Mouse (Mus musculus): ENCODE data around the gene Aym1. TPM values are rescaled to one million over a fixed set of nuclear protein-coding genes. Genes with fewer than 3 reads are reported as not detected.
"Not testable (repeated sequence)": the region's sequence is repeated elsewhere in the genome, so short reads cannot be mapped to it uniquely, and the experiment has no call there.

Aym1 gene
- total RNA-seq (2021), result not detected
- long read RNA-seq, experiment 1, result 0 reads
- long read RNA-seq, experiment 2, result 0 reads

DNA sequence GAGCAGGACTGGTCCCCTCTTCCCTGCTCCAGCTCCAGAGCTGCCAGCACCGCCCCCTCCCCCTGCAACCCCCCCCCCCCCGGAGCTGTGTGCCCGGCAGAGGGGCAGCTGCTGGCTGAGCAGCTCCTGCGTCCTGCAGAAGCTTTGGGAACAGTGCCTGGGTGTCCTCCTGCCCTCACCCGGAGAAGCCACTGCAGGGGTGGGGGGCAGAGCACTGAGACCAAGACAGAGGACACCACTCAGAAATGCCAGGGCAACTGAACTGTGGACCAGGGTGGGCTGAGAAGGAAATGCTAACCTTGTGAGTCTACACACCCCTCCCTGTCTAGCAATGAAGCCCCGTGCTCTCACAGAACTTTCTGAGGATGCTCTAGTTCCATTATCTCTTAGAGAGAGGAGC lies at the start of gene Aym1:
TSS of gene Aym1 (plus strand) at position 109 of the 400 bp plus-strand sequence.
- DNase-seq, result no peak

DNA sequence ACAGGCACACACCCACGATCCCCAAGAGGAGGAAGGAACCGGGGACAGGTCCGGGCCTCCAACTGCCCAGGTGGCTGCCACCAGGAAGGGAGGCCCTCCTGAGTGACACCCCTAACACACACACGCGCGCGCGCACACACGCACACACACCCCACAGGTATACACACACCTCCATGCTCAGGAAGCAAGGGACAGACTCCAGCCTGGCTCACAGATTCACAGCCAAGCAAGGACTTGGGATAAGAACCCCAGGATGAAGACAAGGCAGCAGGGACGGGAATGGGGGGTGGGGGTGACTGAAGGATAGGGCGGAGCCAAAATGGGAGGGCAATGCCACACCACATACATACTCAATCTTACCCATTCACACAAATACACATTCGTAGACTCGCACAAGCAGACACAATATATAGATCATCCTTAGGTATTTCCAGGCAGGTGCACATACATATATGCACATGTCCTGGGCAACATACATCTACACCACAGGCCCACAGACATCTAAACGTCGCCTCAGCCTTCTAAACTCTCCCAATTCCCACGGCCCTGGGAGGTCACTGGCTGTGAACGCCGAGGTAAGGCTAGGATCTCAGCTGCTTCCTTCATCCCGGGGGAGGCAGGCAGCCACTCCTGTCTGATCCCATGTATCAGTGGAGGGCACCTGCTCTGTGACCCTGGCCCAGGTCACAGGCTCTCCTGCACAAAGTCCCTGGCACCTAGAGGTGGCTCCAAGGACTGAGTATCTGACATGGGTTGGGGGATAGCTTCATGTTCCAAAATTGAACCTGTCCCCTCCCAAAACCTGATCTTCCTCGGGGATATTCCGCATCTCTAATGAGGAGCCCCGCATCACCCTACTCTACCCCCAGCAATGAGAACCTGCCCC lies 47.4 kb upstream of the Aym1 start:
- DNase-seq, result no peak

DNA sequence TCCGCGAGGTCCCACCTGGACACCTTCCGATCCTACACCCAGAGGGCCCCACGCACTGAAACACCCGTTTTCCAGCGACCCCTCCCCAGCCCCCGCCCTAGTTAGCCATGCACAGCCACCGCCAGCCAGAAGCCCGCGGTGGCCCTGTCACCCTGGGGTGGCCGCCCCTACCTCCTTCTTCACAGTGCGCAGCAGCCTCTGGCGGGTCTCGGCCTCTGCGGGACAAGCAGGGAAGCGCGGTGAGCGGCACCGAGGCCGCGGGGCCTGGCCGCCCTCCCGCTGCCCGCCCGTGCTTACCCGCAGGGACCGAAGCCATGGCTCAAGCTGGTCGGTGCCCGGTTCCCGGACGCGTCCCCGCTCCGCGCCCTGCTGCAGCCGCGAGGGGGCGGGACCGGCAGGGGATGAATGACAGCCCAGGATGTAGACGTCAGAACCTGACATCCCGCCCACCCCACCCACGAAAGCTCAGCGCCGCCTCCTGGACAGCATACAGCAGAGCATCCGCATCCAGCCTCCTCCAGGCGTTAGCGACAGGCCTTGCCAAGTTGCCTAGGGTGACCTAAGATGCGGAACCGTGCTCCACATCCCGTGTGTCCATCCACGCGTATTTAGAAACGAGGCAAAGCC lies 46.6 kb upstream of the Aym1 start, which contains the start of gene Sgsm1:
TSS of gene Sgsm1 (minus strand) at position 410 of the 627 bp plus-strand sequence.
- peak; percentile 72 for DNase-seq

DNA sequence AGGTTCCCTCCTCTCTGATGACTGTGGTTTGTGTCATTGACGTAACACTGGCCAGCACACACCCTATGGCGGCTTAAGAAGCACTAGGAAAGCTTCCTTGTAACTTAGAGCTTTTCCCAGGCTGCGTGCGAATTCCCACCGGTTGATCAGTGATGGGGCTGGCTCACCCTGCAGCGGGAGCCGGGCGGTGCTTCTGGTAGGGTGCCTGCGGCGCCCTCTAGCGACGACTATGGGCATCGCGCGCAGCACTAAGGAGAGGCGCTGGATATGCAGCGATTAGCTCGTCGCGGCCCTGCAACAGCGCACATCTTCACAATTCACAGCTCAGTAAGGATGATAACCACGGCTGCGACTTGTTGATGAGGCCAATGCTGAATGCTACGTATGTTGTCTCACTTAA lies 43.1 kb upstream of the Aym1 start:
- peak; percentile 82 for DNase-seq

GRCm38 (mm10) chr5:113323784-113324638 lies 33.1 kb upstream of the Aym1 start:
- peak; percentile 62 for DNase-seq

GRCm38 (mm10) chr5:113329463-113329862 lies 27.6 kb upstream of the Aym1 start:
- no peak for DNase-seq

DNA sequence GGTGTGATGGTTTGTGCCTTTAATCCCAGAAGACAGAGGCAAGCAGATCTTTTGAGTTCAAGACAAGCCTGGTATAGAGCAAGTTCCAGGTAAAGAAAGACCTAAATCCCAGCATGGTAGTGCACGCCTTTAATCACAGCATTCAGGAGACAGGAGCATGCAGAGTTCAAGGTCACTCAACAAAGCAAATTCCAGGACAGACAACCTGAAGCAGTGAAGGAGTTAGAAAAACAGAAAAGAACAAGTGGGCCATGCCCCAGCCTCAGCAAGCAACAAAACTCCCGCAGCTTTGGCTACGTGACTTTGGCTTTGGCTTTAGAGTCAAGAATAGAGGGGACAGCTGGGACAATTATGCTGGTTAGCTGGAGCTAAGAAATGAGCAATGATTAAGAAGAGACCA lies 26.9 kb upstream of the Aym1 start:
- DNase-seq, result no peak

DNA sequence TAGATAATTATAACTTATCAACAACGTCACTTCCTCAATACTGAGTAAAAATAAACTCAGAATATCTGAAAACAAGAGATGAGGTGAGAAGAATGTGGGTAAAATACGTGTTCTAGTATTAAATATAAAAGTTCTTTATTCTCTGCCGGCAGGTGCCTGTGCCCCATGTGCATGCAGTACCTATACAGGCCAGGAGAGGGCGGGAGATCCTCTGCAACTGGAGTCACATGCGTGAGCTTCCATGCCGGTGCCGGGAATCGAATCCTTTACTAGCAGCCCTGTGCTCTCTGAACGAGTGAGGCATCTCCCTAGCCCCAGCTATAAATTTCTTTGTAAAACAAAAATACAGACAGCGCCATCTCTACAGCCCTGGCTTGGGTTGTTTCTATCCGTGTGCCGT lies 24.9 kb upstream of the Aym1 start:
- peak; percentile 41 for DNase-seq

GRCm38 (mm10) chr5:113332899-113333298 lies 24.2 kb upstream of the Aym1 start:
- no peak for DNase-seq

DNA sequence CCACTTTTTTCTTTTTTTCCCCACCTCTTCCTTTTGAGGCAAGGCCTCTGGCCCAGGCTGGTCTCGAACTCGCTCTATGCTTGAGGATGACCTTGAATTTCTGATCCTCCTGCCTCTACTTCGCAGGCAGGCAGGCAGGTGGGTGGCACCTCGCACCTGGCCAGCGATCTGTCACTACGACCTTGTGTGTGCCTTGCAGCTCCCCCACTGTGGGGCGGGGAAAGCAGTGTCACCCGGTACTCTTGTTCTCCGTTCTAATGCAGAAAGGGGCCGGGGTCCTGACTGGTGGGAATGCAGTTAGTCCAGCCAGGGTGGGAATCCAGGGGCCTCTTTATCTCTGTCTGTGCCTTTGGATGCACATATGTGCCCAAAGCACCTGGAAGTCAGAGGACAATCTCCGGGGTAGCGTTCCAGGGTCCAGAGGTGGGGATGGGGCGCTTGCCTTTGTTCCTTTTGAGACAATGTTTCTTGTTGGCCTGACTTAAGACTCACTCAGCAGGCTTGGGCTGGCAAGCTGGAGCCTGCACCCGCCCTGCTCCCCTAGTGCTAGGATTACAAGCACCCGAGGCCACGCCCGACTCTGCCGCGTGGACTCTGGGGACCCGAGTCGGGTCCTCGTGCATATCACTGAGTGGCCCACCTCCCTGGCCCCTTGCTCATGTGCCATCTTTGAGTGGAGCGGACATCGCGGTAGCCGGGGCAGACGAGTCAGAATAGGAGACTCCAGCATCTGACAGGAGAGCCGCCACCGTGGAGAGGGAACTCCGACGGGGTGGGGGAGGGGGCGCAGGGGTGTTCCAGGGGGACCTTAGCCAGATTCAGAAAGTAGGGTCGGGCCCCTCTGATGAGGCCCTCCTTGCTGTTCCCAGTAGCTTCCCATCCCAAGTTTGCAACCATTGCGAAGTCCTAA lies 22.2 kb upstream of the Aym1 start:
- no peak for DNase-seq

- DNase-seq, result no peak
Measured at GRCm38 (mm10) chr5:113335732-113336131, 21.4 kb upstream of the Aym1 start.

DNA sequence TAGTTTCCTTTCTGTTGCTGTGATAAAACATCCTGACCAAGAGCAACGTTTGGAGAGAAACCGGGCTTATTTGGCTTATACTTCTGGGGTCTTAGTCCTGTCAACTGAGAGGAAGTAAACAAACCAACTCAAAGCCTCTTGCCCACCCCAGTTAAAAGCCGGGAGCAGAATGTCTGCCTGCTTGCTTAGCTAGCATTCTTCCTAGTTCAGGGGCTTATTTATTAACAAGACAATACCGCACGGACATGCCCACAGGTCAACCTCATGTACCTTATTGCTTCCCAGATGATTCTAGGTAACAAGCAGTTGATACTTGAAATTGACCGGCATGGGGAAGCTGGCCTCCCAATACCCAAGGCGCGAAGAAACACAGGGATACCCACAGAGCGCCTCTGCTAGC lies 20.8 kb upstream of the Aym1 start:
- DNase-seq, result no peak

- DNase-seq, result no peak
Measured at GRCm38 (mm10) chr5:113344635-113345386, 12.3 kb upstream of the Aym1 start.

GRCm38 (mm10) chr5:113345781-113346180 lies 11.3 kb upstream of the Aym1 start:
- DNase-seq, result no peak

DNA sequence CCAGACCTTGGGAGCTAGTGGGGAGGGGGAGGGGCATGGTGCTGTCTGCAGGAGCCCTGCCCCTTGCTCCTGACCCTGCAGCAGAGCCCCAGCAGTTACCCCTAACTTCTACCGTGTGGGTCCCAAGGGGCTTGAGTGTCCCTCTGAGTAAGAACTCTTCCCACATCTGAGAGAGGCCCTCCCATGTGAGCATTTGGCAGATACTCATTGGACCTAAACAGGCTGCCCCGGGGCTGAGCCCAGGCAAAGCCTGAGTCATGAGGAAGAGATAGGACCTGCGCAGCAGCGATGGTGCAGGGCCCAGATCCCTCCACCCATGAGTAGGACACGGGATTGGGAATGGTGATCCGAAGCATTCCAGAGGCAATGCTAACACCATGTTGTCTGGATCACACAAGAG lies 10.4 kb upstream of the Aym1 start:
- DNase-seq, result not testable (repeated sequence)

- no peak for DNase-seq
Measured at GRCm38 (mm10) chr5:113347593-113347992, 9.5 kb upstream of the Aym1 start.

GRCm38 (mm10) chr5:113348597-113348996 lies 8.5 kb upstream of the Aym1 start:
- no peak for DNase-seq

DNA sequence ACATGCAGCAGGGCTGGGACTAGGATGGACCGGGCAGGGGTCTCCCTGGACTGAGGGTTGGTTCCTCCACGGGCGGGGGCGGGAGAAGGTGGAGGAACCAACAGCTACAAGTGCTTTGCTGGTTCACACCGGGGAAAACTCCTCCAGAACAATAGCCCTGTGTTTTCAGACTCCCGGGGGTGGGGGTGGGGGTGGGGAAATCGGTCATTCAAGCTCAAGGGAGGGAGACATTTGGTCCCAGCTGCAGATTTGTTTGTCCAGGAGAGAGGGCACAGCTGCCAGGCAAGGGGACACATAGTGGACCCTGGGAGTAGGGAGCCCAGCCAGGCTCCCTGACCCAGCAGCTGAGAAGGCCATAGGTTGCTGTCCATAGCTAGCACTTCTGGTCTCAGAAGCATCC lies 7.9 kb upstream of the Aym1 start:
- no peak for DNase-seq

- DNase-seq, result no peak
Measured at GRCm38 (mm10) chr5:113349810-113350209, 7.3 kb upstream of the Aym1 start.

GRCm38 (mm10) chr5:113351768-113352167 lies 5.3 kb upstream of the Aym1 start:
- no peak for DNase-seq

DNA sequence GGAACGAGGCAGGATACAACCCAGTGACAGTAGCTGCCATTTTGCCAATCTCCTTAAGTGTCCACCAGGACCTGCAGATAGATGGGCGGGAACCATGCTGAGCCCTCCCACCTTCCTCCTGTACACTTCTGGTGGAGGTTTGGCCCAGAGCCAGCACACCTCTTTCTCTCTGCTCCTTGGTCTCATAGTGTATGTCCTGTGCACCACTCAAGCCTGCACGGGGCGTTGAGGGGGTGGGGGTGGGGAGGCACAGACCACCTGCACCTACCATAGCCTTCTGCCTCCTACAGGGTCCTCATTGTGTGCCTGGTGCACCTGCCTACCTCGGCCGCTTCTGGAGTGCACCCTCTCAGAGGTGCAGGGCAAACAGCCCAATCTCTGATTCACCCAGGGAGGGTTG lies 4.5 kb upstream of the Aym1 start:
- no peak for DNase-seq
